Mouse (Mus musculus) splenic B cell, adult 2 months (primary cell): Measurements from ENCODE around the gene 4931406C07Rik.
"Not testable (repeated sequence)": the region's sequence is repeated elsewhere in the genome, so short reads cannot be mapped to it uniquely, and the experiment has no call there.

Experiments used
- DNase-seq: peaks from one replicate; pipeline ENCODE4 v3.0.0-alpha.2; 2011; ENCODE audit warnings: low read depth, low spot score
- H3K27me3 ChIP-seq: 2 replicates; pipeline ENCODE4 v1.6.1; 2012; ENCODE audit warnings: mild to moderate bottlenecking, low read length, moderate library complexity, mixed read lengths; ENCODE audit not compliant: control insufficient read depth, poor library complexity, insufficient read depth, severe bottlenecking
- H3K36me3 ChIP-seq: 2 replicates; pipeline ENCODE4 v1.6.1; 2012; ENCODE audit warnings: mild to moderate bottlenecking, low read length, moderate library complexity, mixed read lengths; ENCODE audit not compliant: control insufficient read depth, poor library complexity, insufficient read depth, severe bottlenecking

Gene 4931406C07Rik

DNA sequence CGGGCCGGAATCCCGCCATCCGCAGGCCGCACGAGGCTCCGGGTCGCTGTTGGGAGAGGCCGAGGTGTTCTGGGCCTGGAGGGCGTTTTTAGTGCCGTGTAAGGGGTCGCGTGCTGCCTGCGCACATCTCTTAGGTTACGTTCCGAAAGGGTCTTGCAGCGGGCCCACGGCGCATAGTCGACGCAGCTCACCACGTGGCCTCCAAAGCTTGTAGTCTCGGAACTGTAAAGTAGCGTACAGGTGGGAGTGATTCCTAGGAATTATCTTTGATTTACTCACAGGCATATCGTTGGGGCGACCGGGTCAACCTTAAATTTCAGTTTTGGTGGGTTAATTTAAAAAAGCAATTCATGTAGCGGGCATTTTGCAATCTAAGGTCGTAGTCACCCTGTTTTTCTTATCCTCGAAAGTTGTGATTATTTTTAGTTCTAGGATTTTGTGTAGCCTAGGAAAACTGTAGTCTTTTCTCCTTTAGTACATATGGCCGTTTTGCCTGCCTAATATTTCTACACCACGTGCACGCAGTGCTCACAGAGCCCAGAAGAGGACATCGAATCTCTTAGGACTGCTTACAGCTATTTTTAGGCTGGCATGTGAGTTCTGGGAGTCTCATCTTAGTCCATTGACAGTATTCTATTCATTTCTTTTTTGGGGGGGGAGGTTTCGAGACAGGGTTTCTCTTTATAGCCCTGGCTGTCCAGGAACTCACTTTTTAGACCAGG is at the start of gene 4931406C07Rik:
TSS of gene 4931406C07Rik (minus strand) at position 51 of the 722 bp plus-strand sequence.
- peak; percentile 28 for DNase-seq
- Histone ChIP-seq H3K36me3 (peaks cover 3% of the 10 kb centered on the region; the same call in 1 of the 2 replicates), H3K27me3 (no peaks in the 10 kb centered on the region)

- no peak for DNase-seq
- Histone ChIP-seq H3K36me3 (peaks cover 6% of the 10 kb centered on the region; the same call in 1 of the 2 replicates), H3K27me3 (no peaks in the 10 kb centered on the region)
Observed at GRCm38 (mm10) chr9:15349925-15350324, 43.7 kb upstream of the 4931406C07Rik start.

DNA sequence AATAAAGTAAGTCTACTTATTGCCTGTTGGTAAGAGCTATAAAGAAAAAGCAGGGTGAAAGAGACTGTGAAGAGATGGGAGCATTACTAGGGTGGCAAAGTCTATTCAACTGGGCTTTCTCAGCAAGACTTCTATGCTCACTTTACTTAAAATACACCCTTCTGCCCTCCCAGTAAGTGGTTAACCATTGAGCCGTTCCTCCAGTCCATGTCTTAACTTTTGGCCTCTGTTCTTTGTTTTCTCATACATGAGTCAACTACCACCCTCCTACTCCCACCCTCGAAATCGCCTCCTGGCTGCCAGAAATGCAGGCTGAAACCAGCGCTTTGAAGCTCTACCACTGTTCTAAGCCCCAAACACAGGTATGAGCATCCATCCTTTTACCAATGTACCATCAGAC is 31.5 kb upstream of the 4931406C07Rik start:
- no peak for DNase-seq
- peaks cover 13% of the 10 kb centered on the region for H3K36me3 ChIP-seq
- H3K27me3 ChIP-seq: no peaks in the 10 kb centered on the region

- H3K36me3 ChIP-seq: peaks cover 11% of the 10 kb centered on the region
- DNase-seq: no peak
- no peaks in the 10 kb centered on the region for H3K27me3 ChIP-seq
Observed at GRCm38 (mm10) chr9:15318170-15318742, 12.0 kb upstream of the 4931406C07Rik start.

DNA sequence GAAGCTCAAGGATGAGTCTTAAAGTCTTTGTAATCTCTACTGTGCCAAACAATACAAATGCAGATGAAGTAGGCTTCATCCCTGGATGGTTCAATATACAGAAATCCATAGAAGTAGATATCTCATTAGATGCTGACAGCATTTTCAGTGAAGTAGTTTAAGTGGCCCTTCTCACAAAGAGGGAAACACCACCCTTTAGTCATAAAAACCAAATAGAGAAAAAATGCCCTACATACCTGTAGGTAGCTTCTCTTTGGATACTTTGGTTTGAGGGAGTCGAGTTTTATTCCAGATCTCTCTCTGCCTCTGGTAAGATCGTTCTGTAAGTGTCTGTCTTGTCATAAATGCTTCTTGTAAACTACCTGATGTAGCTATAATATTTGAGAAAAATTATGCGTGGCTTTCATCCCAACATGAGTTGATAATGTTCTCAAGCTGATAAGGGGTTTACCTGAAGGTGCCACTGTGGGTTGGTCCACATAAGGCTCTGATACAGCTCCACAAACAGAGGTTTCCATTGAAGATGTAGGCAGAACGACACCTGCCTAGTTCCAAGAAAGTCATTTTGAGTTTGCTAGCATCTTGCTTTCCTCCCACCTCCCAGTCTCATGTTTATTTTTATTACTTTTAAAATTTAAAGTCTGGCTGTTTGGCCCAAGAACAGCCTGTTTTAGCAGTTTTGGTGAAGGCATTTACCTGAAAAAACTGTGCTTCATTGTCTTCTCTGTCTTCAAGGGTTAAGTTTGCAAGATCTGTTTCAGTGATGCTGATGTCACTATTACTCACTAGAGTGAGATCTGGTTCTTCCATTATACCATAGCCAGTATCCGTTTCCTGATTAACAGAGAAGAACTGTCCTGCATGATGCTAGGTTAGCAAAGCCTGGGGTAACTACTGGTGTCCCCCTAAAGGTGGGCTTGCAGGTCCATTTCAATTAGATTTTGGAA is 11.2 kb upstream of the 4931406C07Rik start:
- no peak for DNase-seq
- peaks cover 11% of the 10 kb centered on the region for H3K36me3 ChIP-seq
- H3K27me3 ChIP-seq: no peaks in the 10 kb centered on the region

GRCm38 (mm10) chr9:15316296-15316695 is 10.0 kb upstream of the 4931406C07Rik start:
- H3K27me3 ChIP-seq, DNase-seq: not testable (repeated sequence)
- H3K36me3 ChIP-seq: peaks cover 11% of the 10 kb centered on the region

DNA sequence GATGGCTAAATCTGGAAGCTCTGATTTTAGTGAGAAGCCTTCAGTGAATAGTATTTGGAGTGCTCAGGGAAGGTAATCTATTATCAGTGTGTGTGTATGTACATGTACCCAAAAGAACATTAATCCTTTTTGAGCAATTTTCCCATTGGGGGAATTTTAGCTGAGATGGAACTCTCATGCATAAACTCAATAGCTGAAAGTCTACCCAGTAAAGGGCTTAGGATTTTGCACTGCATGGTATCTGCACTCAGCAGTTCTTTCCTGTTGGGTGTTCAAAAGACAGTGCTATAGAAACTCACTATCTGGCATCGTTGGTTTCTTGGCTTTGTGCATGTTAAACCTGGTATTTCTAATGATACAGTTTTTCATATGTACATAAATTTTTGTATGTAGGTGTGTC is 8.4 kb upstream of the 4931406C07Rik start:
- H3K27me3 ChIP-seq: no peaks in the 10 kb centered on the region
- peaks cover 11% of the 10 kb centered on the region for H3K36me3 ChIP-seq
- no peak for DNase-seq

- Histone ChIP-seq H3K27me3 (no peaks in the 10 kb centered on the region), H3K36me3 (peaks cover 14% of the 10 kb centered on the region)
- DNase-seq: no peak
Observed at GRCm38 (mm10) chr9:15313633-15314032, 7.4 kb upstream of the 4931406C07Rik start.

GRCm38 (mm10) chr9:15312054-15312735 is 5.9 kb upstream of the 4931406C07Rik start:
- Histone ChIP-seq H3K36me3 (peaks cover 13% of the 10 kb centered on the region), H3K27me3 (no peaks in the 10 kb centered on the region)
- no peak for DNase-seq

DNA sequence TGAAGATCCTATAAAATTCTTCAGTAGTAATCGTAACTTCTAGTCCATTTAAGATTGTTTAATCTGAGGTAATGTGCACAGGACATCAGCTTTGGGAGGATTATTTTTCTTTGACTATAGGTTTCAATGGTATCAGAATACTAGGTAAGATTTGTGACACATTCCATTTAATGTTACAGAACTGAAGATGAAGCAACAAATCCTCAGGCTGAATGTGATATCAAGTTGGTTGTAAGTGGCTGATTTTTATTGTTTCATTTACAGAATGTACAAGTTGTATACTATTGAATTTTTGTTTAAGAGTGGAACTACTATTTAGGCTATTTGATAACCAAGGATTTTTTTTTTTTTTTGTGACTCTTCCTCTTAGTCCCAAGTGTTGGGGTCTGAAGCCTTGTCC is 3.9 kb upstream of the 4931406C07Rik start:
- Histone ChIP-seq H3K27me3 (no peaks in the 10 kb centered on the region), H3K36me3 (peaks cover 8% of the 10 kb centered on the region)
- no peak for DNase-seq

GRCm38 (mm10) chr9:15309425-15309824 is 3.2 kb upstream of the 4931406C07Rik start:
- DNase-seq: no peak
- no peaks in the 10 kb centered on the region for H3K27me3 ChIP-seq
- peaks cover 8% of the 10 kb centered on the region for H3K36me3 ChIP-seq

GRCm38 (mm10) chr9:15308254-15308653 is 2.0 kb upstream of the 4931406C07Rik start:
- Histone ChIP-seq H3K27me3 (no peaks in the 10 kb centered on the region), H3K36me3 (peaks cover 5% of the 10 kb centered on the region)
- DNase-seq: no peak

GRCm38 (mm10) chr9:15307257-15307656 is 1.0 kb upstream of the 4931406C07Rik start:
- no peak for DNase-seq
- H3K27me3 ChIP-seq: no peaks in the 10 kb centered on the region
- H3K36me3 ChIP-seq: peaks cover 5% of the 10 kb centered on the region; the same call in 1 of the 2 replicates
